Mouse (Mus musculus) lung, postnatal 0 days (tissue): ENCODE measurements around the gene Axin1. TPM values are rescaled to one million over a fixed set of nuclear protein-coding genes. Genes with fewer than 3 reads are reported as not detected.
A peak's percentile ranks its signal among the peaks of the same experiment; 100 is the strongest.

Source experiments
- ATAC-seq: fragments of 200-750 bp; cut with Nextera tagmentation; 2 replicates; pipeline ENCODE4 v1.8.0; 2017; ENCODE audit warnings: moderate library complexity
- DNase-seq: peaks from one replicate; pipeline ENCODE4 v3.0.0-alpha.2; 2016; ENCODE audit warnings: low spot score
- H3K27ac ChIP-seq: fragments of 300-500 bp; sonication (generic); 2 replicates; pipeline ENCODE4 v1.5.1; 2014; ENCODE audit warnings: antibody characterized with exemption, mild to moderate bottlenecking, low read length, mixed read lengths
- H3K27me3 ChIP-seq: fragments of 300-500 bp; sonication (generic); replicated peaks from 2 replicates; pipeline ENCODE4 v1.6.1; 2014; ENCODE audit warnings: low read length, mixed read lengths; ENCODE audit not compliant: insufficient read depth
- H3K36me3 ChIP-seq: fragments of 300-500 bp; sonication (generic); 2 replicates; pipeline ENCODE4 v1.6.1; 2014; ENCODE audit warnings: low read length, mixed read lengths; ENCODE audit not compliant: insufficient read depth
- H3K4me1 ChIP-seq: fragments of 300-500 bp; sonication (generic); 2 replicates; pipeline ENCODE4 v1.6.1; 2014; ENCODE audit warnings: antibody characterized with exemption, low read depth, low read length, mixed read lengths; ENCODE audit not compliant: insufficient read depth
- H3K4me2 ChIP-seq: fragments of 300-500 bp; sonication (generic); replicated peaks from 2 replicates; pipeline ENCODE4 v1.6.1; 2014; ENCODE audit warnings: low read depth, mild to moderate bottlenecking, low read length, moderate library complexity, mixed read lengths
- H3K4me3 ChIP-seq: fragments of 300-500 bp; sonication (generic); 2 replicates; pipeline ENCODE4 v1.5.1; 2014; ENCODE audit warnings: low read depth, low read length
- H3K9ac ChIP-seq: fragments of 300-500 bp; sonication (generic); replicated peaks from 2 replicates; pipeline ENCODE4 v1.6.1; 2014; ENCODE audit warnings: low read depth, mild to moderate bottlenecking
- H3K9me3 ChIP-seq: fragments of 300-500 bp; sonication (generic); 2 replicates; pipeline ENCODE4 v1.6.1; 2016; ENCODE audit warnings: low read length, mixed read lengths
- CTCF ChIP-seq: IDR thresholded peaks from 2 replicates; pipeline ENCODE4 v1.5.1; 2016; ENCODE audit warnings: antibody characterized with exemption, mild to moderate bottlenecking
- EP300 ChIP-seq: IDR thresholded peaks from 2 replicates; pipeline ENCODE4 v1.6.1; 2016; ENCODE audit warnings: antibody characterized with exemption, mild to moderate bottlenecking, control low read depth
- WGBS: fragments of 180-500 bp; shearing (Covaris S2); extraction: QIAGEN DNeasy Blood & Tissue Kit; methylation state at CpG from one replicate; pipeline ENCODE4 v1.1.7; 2014; 5-methylcytosine and 5-hydroxymethylcytosine counted together
- polyA plus RNA-seq: library from polyadenylated mRNA; unstranded; fragments of >200 nt; fragmentation: Nextera tagmentation; extraction: Ambion mirVana; gene quantifications from 2 replicates; pipeline ENCODE4 v1.2.1, GENCODE M21; 2015

The Axin1 gene
- polyA plus RNA-seq, 1 experiment from 2014 or later, result 10.2 TPM

DNA sequence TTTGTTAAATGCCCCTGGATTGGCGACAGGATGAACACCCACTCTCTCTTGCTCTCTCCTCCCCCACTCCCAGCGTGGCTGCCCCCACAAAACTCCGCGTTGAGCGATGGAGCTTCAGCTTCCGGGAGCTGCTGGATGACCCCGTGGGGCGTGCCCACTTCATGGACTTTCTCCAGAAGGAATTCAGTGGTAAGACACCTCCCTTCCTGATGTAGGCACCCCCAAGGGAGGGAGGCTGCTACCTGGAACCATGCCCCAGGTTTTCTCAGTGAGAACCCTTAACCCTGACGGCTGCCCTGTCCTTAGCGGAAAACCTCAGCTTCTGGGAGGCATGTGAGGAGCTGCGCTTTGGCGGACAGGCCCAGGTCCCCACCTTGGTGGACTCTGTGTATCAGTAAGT is 69.2 kb downstream of the Axin1 start, which contains the start of gene Arhgdig:
Gene Arhgdig (minus strand): TSS at position 101 of the 400 bp plus-strand sequence.
- Histone ChIP-seq H3K36me3 (0 out of 2 replicates have a peak, but pooled peaks cover 4% of the 10 kb centered on the region), H3K9ac (no peak within 1 kb of the TSS), H3K4me3 (no peak within 1 kb of the TSS), H3K27ac (no peak within 1 kb of the TSS), H3K9me3 (no peaks in the 10 kb centered on the region), H3K27me3 (no peaks in the 10 kb centered on the region), H3K4me2 (no peak within 1 kb of the TSS), H3K4me1 (peaks cover 7% of the 10 kb centered on the region)
- no peak for ATAC-seq
- no peak for TF ChIP-seq EP300
- TF ChIP-seq CTCF, result no peak
- no peak for DNase-seq
- WGBS, result 83% methylated on average over 12 of the region's 12 CpGs

- TF ChIP-seq CTCF (no peak), EP300 (no peak)
- DNase-seq (no peak), ATAC-seq (no peak)
- H3K4me3 ChIP-seq, result no peak overlapping the region
- no peak overlapping the region for H3K27ac ChIP-seq
- WGBS, result 76% methylated on average over 7 of the region's 7 CpGs
- H3K9ac ChIP-seq, result no peak overlapping the region
- 0 out of 2 replicates have a peak, but pooled peaks cover 4% of the 10 kb centered on the region for H3K36me3 ChIP-seq
- H3K4me1 ChIP-seq, result no peaks in the 10 kb centered on the region
- H3K9me3 ChIP-seq, result no peaks in the 10 kb centered on the region
- H3K4me2 ChIP-seq, result no peak overlapping the region
- no peaks in the 10 kb centered on the region for H3K27me3 ChIP-seq
Observed at GRCm38 (mm10) chr17:26212241-26212640, 73.8 kb downstream of the Axin1 start.

DNA sequence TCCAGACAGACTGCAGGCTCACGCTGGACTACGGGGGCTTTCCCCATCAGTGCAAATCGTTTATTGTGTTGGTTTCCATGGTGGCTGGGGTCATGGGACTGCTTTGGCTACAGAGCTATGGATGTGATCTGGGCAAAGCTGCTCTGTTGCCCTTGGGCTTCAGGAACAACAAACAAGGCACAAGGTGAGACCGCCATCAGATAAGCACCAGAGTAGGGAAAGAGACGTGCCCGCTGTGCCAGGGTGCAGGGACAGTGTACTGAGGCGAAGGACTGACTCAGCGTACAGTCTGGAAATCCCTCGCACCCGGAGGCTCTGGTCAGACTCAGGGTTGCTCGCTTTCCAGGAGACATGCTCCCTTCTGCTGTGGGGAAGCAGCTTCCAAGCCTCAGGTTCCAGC is 74.2 kb downstream of the Axin1 start:
- DNase-seq (no peak), ATAC-seq (no peak)
- TF ChIP-seq CTCF (no peak), EP300 (no peak)
- Histone ChIP-seq H3K9ac (no peak overlapping the region), H3K4me2 (no peak overlapping the region), H3K4me3 (no peak overlapping the region), H3K9me3 (no peaks in the 10 kb centered on the region), H3K36me3 (0 out of 2 replicates have a peak, but pooled peaks cover 4% of the 10 kb centered on the region), H3K4me1 (no peaks in the 10 kb centered on the region), H3K27me3 (no peaks in the 10 kb centered on the region), H3K27ac (no peak overlapping the region)
- WGBS, result 83% methylated on average over 11 of the region's 11 CpGs

- TF ChIP-seq CTCF (no peak), EP300 (no peak)
- Histone ChIP-seq H3K4me3 (no peak overlapping the region), H3K27ac (peak overlapping the region; percentile 20; the same call in 1 of the 2 replicates), H3K27me3 (no peaks in the 10 kb centered on the region), H3K9ac (no peak overlapping the region), H3K36me3 (no peaks in the 10 kb centered on the region), H3K9me3 (no peaks in the 10 kb centered on the region), H3K4me2 (no peak overlapping the region), H3K4me1 (no peaks in the 10 kb centered on the region)
- 44% methylated on average over 2 of the region's 2 CpGs for WGBS
- ATAC-seq, result peak; percentile 48
- peak; percentile 63 for DNase-seq
Observed at GRCm38 (mm10) chr17:26221508-26221907, 83.0 kb downstream of the Axin1 start.

DNA sequence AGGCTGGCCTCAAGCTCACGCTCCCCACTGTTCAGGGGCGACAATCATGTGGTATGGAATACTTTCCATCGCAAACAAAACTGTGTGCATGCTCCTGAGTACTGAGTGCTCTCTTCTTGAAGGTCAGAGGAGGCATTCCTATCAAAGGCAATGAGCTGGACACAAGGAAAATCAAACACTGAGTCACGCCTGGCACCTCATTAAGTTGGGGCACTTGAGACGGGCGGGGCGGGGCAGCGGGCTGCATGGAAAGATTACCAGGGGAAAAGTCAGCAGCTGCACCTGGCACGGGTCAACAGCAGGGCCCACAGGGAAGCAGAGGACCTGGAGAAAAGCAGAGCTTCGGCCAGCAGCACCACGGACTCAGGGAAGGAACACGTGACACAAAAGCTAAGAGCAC is 86.7 kb downstream of the Axin1 start:
- Histone ChIP-seq H3K4me3 (no peak overlapping the region), H3K27ac (peak overlapping the region; percentile 28), H3K4me1 (no peaks in the 10 kb centered on the region), H3K9ac (no peak overlapping the region), H3K9me3 (no peaks in the 10 kb centered on the region), H3K36me3 (no peaks in the 10 kb centered on the region), H3K4me2 (no peak overlapping the region), H3K27me3 (no peaks in the 10 kb centered on the region)
- ATAC-seq (peak; percentile 94), DNase-seq (peak; percentile 85)
- 52% methylated on average over 12 of the region's 12 CpGs for WGBS
- TF ChIP-seq EP300 (peak; percentile 84), CTCF (no peak)

DNA sequence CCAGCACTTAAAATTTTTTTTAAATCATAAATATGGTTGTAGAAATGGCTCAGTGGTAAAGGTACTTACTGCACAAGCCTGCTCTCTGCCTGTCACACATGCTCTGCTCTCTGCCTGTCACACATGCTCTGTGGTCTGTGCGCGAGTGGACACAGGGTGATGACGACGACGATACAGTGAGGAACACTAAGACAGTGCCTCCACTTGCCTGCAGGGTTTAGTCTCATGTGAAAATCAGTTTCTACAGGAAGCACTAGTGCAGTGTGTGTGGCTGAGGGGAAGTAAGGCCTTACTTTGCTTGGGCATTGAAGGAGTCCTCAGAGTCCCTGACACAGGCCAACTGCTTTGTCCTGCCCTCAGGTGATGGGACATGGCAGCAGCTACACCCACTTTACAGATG is 91.3 kb downstream of the Axin1 start:
- no peaks in the 10 kb centered on the region for H3K27me3 ChIP-seq
- H3K9ac ChIP-seq, result no peak overlapping the region
- DNase-seq, result no peak
- no peak overlapping the region for H3K27ac ChIP-seq
- no peak overlapping the region for H3K4me2 ChIP-seq
- H3K4me3 ChIP-seq, result no peak overlapping the region
- H3K4me1 ChIP-seq, result no peaks in the 10 kb centered on the region
- no peaks in the 10 kb centered on the region for H3K9me3 ChIP-seq
- TF ChIP-seq EP300 (no peak), CTCF (no peak)
- ATAC-seq, result no peak
- no peaks in the 10 kb centered on the region for H3K36me3 ChIP-seq
- 81% methylated on average over 5 of the region's 5 CpGs for WGBS

DNA sequence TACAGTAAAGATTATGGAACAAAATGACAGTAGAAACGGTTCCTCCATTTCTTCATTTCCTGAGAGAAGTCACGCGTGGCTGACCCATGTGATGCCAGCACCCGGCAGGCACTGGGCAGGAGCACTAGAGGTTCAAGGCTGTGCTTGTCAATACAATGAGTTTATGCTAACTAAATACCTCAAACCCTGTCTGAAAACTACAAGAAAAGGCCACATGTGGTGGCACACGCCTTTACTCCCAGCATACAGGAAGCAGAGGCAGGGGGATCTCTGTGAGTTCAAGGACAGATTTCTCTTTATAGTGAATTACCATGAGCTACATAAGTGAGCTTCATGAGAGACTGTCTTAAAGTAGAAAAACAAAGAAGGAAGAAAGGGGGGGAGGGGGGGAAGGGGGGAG is 92.7 kb downstream of the Axin1 start:
- no peak overlapping the region for H3K4me2 ChIP-seq
- WGBS, result 76% methylated on average over 5 of the region's 5 CpGs
- no peaks in the 10 kb centered on the region for H3K36me3 ChIP-seq
- DNase-seq (no peak), ATAC-seq (no peak)
- H3K4me1 ChIP-seq, result no peaks in the 10 kb centered on the region
- H3K9ac ChIP-seq, result no peak overlapping the region
- no peaks in the 10 kb centered on the region for H3K9me3 ChIP-seq
- no peak overlapping the region for H3K27ac ChIP-seq
- TF ChIP-seq EP300 (no peak), CTCF (no peak)
- no peak overlapping the region for H3K4me3 ChIP-seq
- H3K27me3 ChIP-seq, result no peaks in the 10 kb centered on the region
